Mouse (Mus musculus) ovary, postnatal 14 days (tissue): Measurements from ENCODE around the gene Tgm3.

ENCODE experiments used
- DNase-seq: peaks from one replicate; pipeline ENCODE4 v3.0.0; 2022; ENCODE audit warnings: low spot score

The Tgm3 gene

DNA sequence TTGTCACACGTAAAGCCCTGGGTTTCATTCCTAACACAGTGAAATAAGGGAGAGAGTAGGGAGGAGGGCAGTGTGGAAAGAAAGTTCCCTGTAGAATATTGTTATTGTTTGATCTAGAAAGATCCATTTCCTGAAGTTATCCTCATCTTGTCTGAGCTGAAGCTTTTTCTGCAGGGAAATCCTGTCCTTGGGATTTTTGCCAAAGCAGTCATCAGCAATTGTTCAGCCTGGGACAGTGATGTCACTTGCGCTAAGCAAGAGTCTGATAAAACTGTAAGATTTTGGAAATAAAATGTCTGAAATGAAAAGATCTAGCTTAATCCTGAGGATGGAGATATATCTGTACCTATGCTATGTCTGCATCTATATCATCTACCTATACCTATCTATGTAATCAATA, 58.2 kb downstream of the Tgm3 start:
- DNase-seq: no peak
